Mouse (Mus musculus) erythroblast, embryonic 14.5 days (primary cell): ENCODE data around the gene Sae1.

Experiments used
- GATA1 ChIP-seq: IDR thresholded peaks from 2 replicates; pipeline ENCODE4 v1.6.1; 2012; ENCODE audit warnings: low read length, inconsistent platforms, mixed read lengths
- TAL1 ChIP-seq: IDR thresholded peaks from 3 replicates; pipeline ENCODE4 v1.6.1; 2012; ENCODE audit warnings: low read length, inconsistent platforms, mixed read lengths

- TF ChIP-seq GATA1 (no peak), TAL1 (no peak)
Measured at GRCm38 (mm10) chr7:16320479-16320878, 67.1 kb downstream of the Sae1 start.
